Mouse (Mus musculus) frontal cortex, postnatal 14 days (tissue): ENCODE measurements around the gene Rad51b.

Experiments
- DNase-seq, 2 experiments: peaks; one replicate each; pipeline ENCODE4 v3.0.0; 2022; ENCODE audit warnings: low spot score in 2 of 2

Gene Rad51b

DNA sequence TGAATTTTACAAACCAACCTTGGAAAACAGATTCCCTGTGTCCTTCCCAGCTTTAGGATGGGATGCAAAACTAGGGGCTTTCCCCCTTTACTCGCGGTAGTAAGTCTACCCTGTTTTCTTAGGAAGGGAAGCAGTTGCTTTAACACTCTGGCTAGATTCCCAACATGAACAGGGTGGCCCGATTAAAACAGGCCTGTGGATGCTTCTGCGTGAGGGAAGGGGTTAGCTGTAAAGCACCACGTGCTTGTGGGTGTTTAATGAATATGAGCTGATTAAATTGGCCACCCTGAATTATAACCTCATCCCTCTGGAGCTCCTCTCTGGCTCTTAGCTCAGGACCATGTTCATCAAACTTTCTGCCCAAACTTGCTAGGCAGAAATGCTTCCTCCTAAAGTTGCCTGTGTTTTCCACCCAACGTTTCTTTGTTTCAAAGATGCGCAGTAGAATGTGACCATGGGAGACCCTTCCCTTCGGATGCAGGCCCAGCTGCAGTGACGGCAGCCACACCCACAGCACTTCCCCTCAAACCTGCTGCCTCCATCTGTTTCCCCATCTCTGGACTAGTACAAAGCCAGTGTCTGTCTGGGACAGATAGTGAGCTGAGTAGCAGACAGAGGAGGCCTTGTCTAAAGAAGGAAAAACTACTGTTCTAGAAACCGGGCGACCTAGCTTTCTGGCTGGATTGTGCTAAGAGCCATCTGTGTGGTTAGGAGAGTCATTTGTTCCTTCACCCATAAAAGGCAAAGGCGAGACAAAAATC, 435.5 kb downstream of the Rad51b start:
- no peak for DNase-seq

DNA sequence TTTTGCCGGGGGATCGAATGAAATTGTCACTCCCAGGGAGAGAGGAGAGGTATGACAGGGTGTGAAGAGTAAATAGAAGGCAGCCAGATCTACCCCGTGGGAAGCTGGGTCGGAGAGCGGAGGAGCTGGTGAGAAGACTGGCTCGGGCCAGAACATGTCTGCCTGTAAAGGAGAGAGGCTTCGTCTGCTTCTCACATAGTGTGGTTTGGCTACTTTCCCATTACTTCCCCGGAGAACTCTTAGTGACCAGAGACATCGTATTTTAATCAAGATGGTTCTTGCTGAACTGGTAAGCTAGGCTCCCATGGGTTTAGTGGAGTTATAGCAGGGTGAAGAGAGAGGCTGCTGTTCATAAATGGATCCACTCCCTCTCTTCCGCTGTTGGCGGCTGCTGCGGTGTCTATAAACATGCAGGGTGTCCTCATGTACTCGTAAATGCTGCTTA, 438.3 kb downstream of the Rad51b start:
- DNase-seq: no peak

DNA sequence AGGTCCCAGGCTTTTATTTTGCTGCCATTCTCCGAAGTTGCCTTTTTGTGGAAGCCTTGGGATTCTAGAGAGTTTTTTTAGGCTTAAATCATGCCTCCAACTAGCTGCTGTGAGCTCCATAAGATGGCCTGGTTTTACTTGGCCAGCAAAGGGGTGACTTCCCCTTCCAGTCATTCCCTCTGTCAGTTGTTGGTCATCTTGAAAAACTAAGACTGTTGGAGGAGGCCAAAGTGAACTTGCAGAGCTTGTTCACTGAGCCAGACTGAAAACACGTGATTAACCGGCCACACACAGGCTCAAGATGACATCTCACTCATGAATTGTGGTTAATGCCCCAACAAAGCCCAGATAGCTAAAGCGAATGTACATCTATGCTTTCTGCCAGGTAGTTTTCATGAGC, 438.8 kb downstream of the Rad51b start:
- DNase-seq: no peak

DNA sequence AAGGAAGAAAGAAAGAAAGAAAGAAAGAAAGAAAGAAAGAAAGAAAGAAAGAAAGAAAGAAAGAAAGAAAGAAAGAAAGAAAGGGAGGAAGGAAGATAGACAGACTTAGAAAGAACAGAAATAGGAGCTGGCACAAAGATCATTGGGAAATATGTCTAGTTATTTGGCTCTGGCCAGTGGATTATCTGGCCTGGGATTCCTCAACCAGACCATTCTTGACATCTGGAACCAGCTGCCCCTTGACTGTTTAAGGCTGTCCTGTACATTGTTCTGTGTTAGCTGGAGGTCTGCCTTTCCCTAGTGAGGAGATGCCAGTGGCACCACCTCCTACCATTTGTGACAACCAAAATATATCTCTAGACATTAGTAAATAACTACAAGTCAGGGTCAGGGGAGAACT, 441.6 kb downstream of the Rad51b start:
- DNase-seq: no peak

DNA sequence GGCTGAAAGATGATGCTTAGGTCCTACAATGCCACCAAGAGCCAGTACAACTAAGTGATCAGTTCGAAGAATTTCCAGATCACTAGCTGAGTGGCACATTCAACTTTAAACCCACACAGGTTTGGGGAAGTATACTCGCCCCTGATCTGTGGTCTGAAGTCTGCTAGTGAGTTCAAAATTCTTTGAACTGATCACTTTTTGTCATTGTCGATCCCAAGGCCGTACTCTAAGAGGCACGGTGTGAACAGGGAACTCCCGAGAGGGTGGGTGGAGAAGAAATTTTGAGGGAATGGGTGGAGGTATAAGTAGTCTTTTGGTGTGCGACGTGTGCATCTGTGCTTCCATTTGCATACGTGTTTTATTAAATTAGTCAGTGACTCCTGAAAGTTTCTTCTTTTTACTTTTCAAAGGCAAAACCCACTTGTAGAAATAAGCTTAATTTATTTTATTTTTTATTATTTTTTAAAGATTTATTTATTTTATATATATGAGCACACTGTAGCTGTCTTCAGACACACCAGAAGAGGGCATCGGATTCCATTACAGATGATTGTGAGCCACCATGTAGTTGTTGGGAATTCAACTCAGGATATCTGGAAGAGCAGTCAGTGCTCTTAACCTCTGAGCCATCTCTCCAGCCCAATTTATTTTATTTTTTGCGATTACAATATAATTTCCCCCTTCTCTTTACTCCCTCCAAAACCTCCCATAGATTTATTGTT, 443.0 kb downstream of the Rad51b start:
- no peak for DNase-seq

DNA sequence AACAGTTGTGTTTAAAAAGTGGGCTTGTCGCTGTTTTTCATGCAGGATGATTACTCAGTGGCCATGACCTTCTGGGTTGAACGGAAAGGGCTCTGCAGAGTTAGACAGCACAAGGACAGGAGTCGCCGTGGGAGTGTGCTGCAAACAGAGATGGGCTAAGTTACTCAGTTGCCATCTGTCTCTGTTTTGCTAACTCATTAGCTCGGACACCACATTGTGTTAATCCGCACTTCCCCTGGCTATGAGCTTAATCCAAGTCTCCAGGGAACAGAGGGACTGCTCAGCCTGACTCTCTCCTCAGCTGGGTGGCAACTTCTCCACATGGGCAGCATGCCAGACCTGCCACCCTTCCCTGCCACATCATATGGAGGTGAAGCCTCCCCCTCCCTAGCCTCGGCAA, 445.1 kb downstream of the Rad51b start:
- no peak for DNase-seq

DNA sequence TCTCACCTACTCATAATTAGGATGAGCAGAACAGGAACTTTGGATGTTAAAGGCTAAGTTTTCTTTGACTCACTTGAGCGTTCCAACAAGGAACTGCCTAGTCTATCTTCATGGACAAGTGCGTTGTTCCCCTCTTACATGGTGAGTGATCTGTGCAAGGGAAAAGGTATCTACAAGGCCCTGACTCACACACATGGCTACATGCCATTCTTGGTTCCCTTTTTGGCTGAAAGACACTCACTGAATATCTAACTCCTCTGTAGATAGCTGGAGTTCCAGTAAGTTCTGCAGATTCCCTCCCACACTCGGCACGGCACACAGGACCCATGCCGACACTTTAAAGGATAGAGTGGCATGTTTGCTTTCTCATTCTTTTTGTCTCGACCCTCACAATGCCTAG, 447.0 kb downstream of the Rad51b start:
- DNase-seq: no peak

DNA sequence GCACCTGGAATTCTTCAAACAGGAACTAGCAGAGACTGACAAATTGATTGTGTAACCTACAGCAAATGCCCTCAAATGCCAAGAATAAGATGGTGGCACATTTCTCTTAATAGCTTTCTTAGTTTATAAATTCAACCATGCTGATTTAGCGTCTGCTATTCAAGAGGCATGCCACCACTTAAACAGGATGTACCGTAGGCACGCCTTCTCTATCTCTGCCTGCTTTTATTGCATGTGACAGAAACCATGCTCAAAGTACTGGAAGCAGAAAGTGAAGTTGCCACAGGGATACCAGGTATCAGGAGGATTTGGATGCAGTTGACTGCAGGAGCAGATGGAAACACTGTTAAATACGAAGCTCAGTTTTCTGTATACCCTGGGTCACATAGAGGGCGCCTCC, 448.1 kb downstream of the Rad51b start:
- no peak for DNase-seq

DNA sequence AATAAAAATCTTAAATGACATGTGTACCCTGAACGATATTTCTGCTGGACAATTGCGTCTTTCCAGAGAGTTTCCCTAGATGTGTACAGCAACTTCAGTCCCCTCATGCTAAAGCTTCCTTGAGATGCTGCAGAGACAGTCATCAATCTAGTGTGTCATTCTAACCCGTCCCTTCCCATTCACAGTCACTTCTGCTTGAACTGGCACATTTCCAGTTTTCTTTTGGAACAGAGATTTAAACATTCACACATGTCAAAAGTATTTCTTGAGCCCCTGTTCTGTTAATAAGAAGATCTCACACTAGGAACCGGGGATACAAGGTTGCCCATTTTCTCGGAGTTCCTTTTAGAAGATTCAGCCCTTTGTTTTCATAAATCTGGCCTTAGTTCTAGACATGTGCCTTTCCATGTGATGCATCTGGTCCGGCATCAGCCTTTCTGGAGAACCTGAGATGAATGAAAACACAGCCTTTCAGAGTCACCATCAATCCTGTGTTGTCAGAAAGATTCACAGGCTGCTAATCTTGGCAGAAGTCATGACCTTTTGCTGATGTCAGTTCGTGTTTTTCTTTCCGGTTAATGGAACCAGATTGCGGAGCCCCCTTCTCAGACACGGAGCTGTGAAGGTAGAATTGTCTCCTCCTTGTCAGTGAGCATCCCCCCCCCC, 448.9 kb downstream of the Rad51b start:
- DNase-seq: no peak

DNA sequence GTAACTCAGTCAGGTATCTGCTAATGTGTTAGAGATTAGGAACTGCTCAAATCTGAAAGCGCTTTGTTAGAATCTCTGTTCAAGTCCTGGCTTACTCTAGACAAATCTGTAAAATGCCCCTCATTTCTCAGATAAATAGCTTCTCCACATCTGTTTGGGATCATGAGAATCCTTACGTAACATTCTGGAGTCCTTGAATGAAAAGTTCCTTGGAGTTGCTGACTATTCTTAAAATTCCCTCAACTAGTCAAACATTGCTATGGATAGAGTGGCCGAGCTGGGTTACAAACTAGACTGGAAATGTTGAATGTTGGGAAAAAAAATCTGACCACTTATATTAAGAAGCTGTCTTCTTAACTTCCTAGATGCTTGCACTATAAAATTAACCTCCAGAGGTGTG, 450.5 kb downstream of the Rad51b start:
- no peak for DNase-seq

DNA sequence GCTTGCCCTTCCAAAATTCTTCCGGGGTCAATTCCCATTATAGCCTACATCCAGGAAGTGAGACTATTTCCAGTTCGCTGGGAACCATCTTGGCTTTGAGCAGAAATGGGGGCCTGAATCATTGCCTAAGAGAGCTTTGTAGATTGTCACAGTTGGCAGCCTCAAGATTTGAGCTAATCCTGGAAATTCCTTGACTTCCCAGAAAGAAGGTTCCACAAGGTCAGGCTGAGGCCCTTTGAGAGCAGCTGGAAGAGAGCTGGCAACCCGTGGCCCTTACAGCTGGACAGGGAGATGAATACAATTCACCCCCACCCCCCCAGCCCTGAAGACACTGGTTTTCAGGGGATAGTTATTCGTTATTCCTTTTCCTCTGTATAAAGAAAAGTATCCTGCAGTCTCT, 451.8 kb downstream of the Rad51b start:
- DNase-seq: no peak

DNA sequence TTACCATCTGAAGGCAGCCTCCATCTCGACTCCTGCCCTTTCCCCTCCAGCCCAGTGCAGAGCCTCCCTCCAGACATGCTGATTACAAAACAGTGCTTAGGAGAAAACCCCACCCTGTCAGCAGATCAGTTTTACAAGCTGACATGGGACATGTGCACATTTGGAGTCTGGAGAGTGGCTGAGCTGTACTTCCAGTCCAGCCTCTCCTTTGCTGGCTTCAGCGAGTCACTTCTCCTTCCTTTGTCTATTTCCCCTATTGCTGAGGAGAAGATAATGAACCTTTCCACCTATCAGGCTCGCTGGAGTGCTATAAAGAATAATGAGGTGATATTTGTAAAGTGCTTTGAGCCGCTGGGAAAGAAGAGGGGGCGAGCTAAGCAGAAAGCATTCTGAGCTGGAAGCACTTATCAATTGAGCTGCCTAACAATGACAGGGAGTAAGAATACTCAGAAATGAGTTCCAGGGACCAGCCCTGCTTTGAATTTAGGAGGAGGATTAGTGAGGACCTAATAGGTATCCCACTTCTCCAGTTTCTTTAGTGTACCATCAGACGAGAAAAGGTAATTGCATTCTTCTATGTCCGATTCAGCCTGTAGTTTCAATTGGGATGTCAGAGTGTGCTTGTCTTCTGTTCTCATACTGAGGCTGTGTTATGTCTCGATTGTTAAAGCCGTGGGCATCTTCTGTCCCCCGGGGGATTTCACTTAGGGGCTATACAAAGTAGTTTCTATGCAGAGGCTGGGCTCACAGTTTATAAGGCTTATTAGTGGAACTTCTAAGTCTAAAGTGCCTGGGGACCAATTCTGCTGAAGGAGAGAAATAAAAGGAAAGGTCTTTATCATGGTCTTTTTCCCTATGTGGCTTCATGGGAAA, 453.4 kb downstream of the Rad51b start:
- peak in 1 of 2 experiments; percentile 31 for DNase-seq

DNA sequence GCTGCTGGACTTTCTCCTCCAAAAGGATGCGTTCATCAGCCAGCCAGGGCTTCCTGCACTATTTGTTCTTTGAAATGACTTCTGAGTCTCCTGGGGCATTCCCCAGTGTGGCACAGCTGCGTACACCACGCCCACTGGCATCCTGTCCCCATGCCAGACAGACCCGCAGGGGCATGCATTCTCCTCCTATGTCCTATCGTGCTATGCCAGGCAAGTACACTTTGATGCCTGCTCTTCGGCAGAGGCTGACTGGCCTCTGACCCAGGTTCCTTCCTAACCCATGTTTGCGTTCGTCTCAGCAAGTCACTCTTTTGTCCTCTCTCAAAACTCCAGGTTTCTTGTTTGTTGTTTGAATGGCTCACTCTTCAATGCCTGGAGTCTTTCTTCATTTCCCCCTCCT, 454.7 kb downstream of the Rad51b start:
- DNase-seq: no peak

DNA sequence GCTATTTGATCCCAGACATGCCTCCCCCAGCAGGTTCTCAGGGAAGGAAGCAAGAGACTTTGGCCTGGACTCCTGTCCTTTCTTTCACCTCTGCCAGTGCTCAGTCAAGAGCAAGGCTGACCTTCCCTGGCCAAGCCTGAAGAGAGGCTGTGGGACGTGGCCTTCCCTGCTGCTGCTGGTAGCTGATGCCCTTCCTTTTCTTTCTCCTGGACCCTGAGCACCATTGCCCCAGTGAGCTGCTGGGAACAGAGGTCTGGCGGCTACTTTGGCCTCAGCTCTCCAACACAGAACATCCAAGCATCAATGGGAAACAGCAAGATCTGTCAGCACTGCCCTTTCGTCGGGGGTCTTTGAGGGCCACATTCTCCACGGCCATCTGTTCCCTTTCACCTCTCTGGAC, 455.1 kb downstream of the Rad51b start:
- no peak for DNase-seq

DNA sequence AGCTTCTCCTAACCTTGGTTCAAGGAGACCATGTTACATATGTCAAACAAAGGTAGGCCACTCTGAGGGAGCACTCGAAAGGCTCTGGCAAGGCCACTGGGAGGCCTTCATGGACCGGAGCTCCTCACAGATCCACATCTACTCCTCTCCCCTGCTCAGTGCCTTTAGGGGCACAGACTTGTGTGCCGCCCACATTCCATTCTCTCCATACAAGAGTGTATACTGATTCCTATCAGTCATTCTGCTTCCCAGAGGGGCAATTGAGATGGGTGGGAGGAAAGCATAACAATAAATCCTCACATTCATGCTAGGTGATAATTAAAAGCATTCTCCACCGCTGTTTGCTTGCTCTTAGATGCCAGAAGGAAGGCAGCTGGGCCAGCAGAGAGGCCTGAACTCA, 458.5 kb downstream of the Rad51b start:
- no peak for DNase-seq

DNA sequence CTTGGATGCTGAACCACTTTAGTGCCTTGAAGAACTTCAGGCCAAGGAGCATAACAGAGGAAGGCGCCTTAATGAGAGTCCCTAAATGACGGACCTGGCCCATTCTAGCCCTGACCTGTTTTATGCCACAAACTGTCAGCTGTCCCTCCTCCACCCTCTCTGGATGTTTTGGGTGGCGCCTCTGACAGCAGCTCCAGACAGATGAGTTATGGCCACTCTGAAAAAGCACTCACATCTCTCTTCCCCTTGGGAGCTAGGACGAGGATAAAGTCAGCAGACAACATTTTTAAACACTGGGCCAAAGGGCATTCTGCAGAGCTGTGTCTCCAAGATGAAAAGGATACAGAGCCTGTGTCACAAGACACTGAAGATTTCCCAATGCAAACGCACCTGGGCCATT, 459.3 kb downstream of the Rad51b start:
- DNase-seq: no peak

DNA sequence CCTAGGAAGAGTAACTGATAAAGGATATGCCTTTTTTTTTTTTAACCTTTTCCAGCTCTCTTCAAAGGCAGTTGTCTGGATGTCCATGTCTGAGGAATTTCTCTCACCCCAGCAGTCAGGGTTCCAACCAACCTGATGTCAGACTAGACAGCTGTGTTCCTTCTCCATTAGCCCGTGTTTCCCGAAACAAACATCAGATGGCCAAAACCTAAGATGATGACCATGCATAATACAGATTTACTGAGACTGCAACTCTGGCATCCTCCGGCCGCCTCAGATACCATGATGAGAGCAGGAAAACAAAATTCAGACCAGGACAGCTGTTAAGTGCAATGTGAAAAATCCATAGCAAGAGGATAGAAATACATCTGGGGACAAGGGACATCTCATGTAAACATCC, 460.7 kb downstream of the Rad51b start:
- DNase-seq: no peak

DNA sequence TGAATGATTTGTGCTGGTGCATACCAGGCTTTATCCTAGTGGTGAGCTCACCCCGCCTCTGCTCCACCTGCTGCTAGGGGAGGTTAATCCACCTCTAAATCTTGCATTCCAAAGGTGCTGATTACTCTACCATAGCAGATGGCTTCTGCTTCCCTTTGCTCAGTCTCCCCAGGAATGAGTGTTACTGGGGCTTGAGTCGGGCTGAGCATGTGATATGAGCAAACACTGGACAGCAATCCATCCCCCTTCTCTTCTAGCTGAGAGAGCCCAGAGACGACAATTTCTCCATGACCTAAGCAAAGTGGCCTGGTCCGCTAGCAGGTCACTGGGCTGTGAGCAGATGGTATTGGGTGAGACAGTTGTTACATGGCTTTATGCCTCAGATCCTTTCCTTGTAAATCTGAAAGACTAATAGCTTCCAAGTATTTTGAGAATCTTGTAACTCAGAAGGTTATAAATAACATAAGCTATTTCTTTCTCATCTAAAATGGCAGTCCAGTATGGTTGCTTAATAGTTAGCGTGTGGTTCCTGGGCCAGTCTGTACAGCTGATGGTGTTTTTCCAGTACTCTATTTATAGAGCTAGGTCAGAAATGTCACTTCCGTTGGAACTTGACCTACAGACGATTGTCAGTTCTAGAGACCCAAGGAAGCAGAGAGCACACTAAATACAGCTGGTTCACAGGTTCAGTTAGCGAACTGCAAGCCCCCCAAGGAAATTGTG, 462.3 kb downstream of the Rad51b start:
- DNase-seq: no peak

DNA sequence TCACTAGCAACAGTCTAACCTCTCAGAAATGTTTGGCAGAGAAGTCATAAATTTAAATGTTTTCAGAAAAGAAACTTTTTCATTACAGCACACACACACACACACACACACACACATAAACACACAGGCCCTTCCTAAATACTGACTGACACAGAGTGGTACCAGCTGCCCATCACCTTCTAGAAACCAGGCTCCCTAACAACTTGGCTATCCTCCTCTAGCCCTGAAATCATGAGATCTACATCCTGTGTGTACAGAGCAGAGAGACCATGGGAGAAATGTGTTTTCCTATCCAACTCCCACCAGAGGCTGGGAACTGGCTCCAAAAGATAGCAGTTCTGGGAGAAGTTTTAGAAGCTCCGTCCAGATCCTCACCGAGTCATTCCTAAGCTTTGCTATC, 464.1 kb downstream of the Rad51b start:
- DNase-seq: no peak

DNA sequence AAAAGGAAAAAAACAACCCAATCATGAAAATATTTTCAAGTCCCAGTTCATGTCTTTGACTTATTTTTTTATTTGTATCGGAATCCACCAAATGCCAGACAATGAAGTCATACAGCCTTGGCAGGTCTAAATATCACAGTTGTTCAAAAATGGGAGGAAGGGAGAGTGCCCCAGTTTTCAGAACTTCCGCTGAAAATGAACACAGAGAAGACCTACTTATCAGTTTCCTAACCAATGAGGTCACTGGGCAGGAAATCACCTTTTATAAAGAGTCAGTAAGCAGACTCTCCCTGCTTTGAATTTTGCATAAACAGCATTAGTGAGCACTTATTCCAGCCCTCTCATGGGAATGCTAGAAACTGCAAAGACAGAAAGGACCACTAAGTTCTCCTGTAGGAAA, 465.0 kb downstream of the Rad51b start:
- no peak for DNase-seq

DNA sequence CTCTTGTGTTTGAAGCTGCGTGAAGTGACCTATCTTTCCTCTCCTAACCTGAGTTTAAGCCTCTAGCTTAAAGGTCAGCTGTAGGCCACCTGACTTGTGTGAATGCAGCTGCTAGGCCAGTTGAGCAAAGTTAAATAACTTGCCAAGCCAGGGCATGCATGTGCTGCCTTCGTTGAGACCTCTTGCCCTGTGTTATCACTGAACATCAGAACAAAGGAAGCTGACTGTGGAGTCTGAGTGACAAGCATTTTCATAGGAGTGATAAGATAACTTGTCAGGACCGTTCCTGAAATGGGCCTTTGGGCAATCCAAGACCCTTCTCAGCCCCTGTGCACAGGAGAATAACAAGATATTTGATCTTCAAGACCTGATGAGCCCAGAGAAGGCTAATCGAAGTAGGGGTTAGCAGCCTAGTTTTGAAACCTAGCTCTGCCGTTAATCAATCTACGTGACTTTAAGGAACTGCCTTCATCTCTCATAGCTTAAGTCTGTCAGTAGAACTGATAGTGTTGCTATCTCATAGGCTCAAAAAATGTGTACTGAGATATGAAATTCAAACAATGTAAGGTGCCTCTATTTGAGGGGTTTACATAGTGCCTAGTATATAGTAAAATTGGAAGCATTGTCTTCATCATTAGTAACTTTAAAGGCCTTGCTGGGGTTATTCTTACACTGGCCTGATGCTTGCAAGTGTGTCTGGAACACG, 465.6 kb downstream of the Rad51b start:
- no peak for DNase-seq
